Mouse (Mus musculus) MEL (cell line): Measurements from ENCODE around the gene Gnas.

Experiments used
- BHLHE40 ChIP-seq: IDR thresholded peaks from 2 replicates; pipeline ENCODE4 v1.6.1; 2012; ENCODE audit warnings: low read depth, mild to moderate bottlenecking, inconsistent platforms, low read length, improper control_type of control experiment, borderline replicate concordance
- CHD2 ChIP-seq: IDR thresholded peaks from 2 replicates; pipeline ENCODE4 v1.6.1; 2011; ENCODE audit warnings: low read length, improper control_type of control experiment
- CTCF ChIP-seq, 3 experiments: IDR thresholded peaks in 2 of 3; conservative IDR thresholded peaks in 1 of 3; 2 replicates each; pipeline ENCODE4 v1.5.1; 2011 to 2012; ENCODE audit warnings: low read length in 3 of 3, low read depth in 2 of 3, mild to moderate bottlenecking in 2 of 3, improper control_type of control experiment in 1 of 3, inconsistent platforms in 1 of 3, mixed read lengths in 1 of 3, moderate library complexity in 1 of 3; ENCODE audit not compliant: control insufficient read depth in 1 of 3, insufficient read depth in 1 of 3, poor library complexity in 1 of 3, severe bottlenecking in 1 of 3
- POLR2A ChIP-seq, 2 experiments: IDR thresholded peaks; 2 replicates each; pipeline ENCODE4 v1.6.1; 2011 to 2012; ENCODE audit warnings: low read length in 2 of 2, mild to moderate bottlenecking in 2 of 2, control low read depth in 1 of 2, improper control_type of control experiment in 1 of 2, low read depth in 1 of 2, moderate library complexity in 1 of 2; ENCODE audit not compliant: control insufficient read depth in 1 of 2, insufficient read depth in 1 of 2, poor library complexity in 1 of 2
- POLR2AphosphoS2 ChIP-seq: IDR thresholded peaks from 2 replicates; pipeline ENCODE4 v1.6.1; 2011; ENCODE audit warnings: low read length, improper control_type of control experiment
- POLR2AphosphoS5 ChIP-seq: IDR thresholded peaks from 2 replicates; pipeline ENCODE4 v1.6.1; 2012; ENCODE audit warnings: low read depth, borderline replicate concordance, mild to moderate bottlenecking, inconsistent platforms, low read length, moderate library complexity, mixed read lengths
- SIN3A ChIP-seq: IDR thresholded peaks from 2 replicates; pipeline ENCODE4 v1.6.1; 2012; ENCODE audit warnings: low read length, improper control_type of control experiment, inconsistent platforms
- ZKSCAN1 ChIP-seq: IDR thresholded peaks from 2 replicates; pipeline ENCODE4 v1.6.1; 2012; ENCODE audit warnings: low read depth, mild to moderate bottlenecking, inconsistent platforms, low read length, improper control_type of control experiment, moderate library complexity

GRCm38 (mm10) chr2:174328358-174328905 lies 44.3 kb downstream of the Gnas start:
- no peak for TF ChIP-seq POLR2AphosphoS2
- TF ChIP-seq POLR2AphosphoS5: no peak
- no peak for TF ChIP-seq ZKSCAN1
- no peak for TF ChIP-seq POLR2A (IDR thresholded peaks at IDR 0.05; ENCODE audit: control insufficient read depth in 1 of 2, insufficient read depth in 1 of 2, low read depth in 1 of 2, low read length in 2 of 2, poor library complexity in 1 of 2)
- TF ChIP-seq SIN3A: no peak; the same call in 1 of the 2 replicates
- no peak for TF ChIP-seq CTCF (IDR thresholded peaks at IDR 0.05 in 2 of 3, conservative IDR thresholded peaks at IDR 0.05 in 1 of 3; ENCODE audit: control insufficient read depth in 1 of 3, insufficient read depth in 1 of 3, low read depth in 2 of 3, low read length in 3 of 3, poor library complexity in 1 of 3, severe bottlenecking in 1 of 3)
- no peak for TF ChIP-seq BHLHE40
- TF ChIP-seq CHD2: no peak
